Mouse (Mus musculus): ENCODE data around the gene Ccn1. TPM values are rescaled to one million over a fixed set of nuclear protein-coding genes. Genes with fewer than 3 reads are reported as not detected.

The Ccn1 gene
- 4.6 and 4.7 TPM in 2 replicates for polyA plus RNA-seq (2014; fragmentation: Nextera tagmentation; extraction: Ambion mirVana)

GRCm38 (mm10) chr3:145649852-145650202 lies at the start of gene Ccn1:
Gene Ccn1, minus strand, starts transcription at chr3:145649981.
- peak within 1 kb of the TSS; percentile 51; the same call in 1 of the 2 replicates for H3K27ac ChIP-seq
- peak within 1 kb of the TSS; percentile 70 for H3K9ac ChIP-seq
- peaks cover 67% of the 10 kb centered on the region for H3K27me3 ChIP-seq (ENCODE audit: control insufficient read depth, insufficient read depth, low read length)
- H3K4me1 ChIP-seq (replicated peaks; ENCODE audit: control insufficient read depth, insufficient read depth, low read length) = peaks cover 37% of the 10 kb centered on the region
- peak; percentile 75 for ATAC-seq (ENCODE audit: low FRiP score)
- H3K4me2 ChIP-seq (replicated peaks) = peak within 1 kb of the TSS; percentile 88
- H3K9me3 ChIP-seq (ENCODE audit: control insufficient read depth, low read length) = no peaks in the 10 kb centered on the region
- 0% methylated on average over 29 of the region's 29 CpGs for WGBS
- no peaks in the 10 kb centered on the region for H3K36me3 ChIP-seq (replicated peaks; ENCODE audit: control insufficient read depth, insufficient read depth)
- DNase-seq (ENCODE audit: low spot score) = peak; percentile 76
- H3K4me3 ChIP-seq (replicated peaks; ENCODE audit: low read length) = peak within 1 kb of the TSS; percentile 57

- Histone ChIP-seq H3K27ac (no peak overlapping the region), H3K9ac (no peak overlapping the region), H3K27me3 (ENCODE audit: control insufficient read depth, insufficient read depth, low read length) (no peaks in the 10 kb centered on the region), H3K4me3 (replicated peaks; ENCODE audit: low read length) (no peak overlapping the region), H3K9me3 (ENCODE audit: control insufficient read depth, low read length) (no peaks in the 10 kb centered on the region), H3K36me3 (replicated peaks; ENCODE audit: control insufficient read depth, insufficient read depth) (no peaks in the 10 kb centered on the region), H3K4me1 (replicated peaks; ENCODE audit: control insufficient read depth, insufficient read depth, low read length) (no peaks in the 10 kb centered on the region), H3K4me2 (replicated peaks) (no peak overlapping the region)
- WGBS = 94% methylated on average over 2 of the region's 2 CpGs
- no peak for DNase-seq (ENCODE audit: low spot score)
- ATAC-seq (ENCODE audit: low FRiP score) = no peak
Measured at GRCm38 (mm10) chr3:145693361-145693760, 43.6 kb upstream of the Ccn1 start.

- Histone ChIP-seq H3K4me1 (replicated peaks; ENCODE audit: control insufficient read depth, insufficient read depth, low read length) (no peaks in the 10 kb centered on the region), H3K9ac (no peak overlapping the region), H3K27me3 (ENCODE audit: control insufficient read depth, insufficient read depth, low read length) (no peaks in the 10 kb centered on the region), H3K4me3 (replicated peaks; ENCODE audit: low read length) (no peak overlapping the region), H3K9me3 (ENCODE audit: control insufficient read depth, low read length) (no peaks in the 10 kb centered on the region), H3K27ac (no peak overlapping the region), H3K4me2 (replicated peaks) (no peak overlapping the region), H3K36me3 (replicated peaks; ENCODE audit: control insufficient read depth, insufficient read depth) (no peaks in the 10 kb centered on the region)
- DNase-seq (ENCODE audit: low spot score) (no peak), ATAC-seq (ENCODE audit: low FRiP score) (no peak)
- 87% methylated on average over 9 of the region's 9 CpGs for WGBS
Measured at GRCm38 (mm10) chr3:145692037-145692436, 42.3 kb upstream of the Ccn1 start.

DNA sequence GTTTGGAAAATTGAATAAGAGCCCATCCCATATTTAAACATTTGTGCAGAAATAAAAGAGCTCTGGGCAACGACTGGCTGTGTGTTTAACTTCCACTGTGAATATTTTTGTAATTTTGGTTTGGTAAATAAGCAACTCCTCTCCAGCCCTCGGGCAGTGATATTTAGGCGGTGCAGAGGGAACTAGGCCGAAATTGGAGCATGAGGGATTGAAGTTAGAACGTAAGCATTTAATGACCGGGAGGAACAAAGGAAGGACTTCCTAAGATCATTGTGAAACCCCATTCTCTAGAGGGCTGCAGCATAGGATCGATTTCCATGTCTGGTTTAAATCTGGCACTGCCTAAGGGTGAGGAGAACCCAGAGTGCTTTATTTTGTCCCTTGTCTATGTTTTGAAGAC lies 41.6 kb upstream of the Ccn1 start:
- Histone ChIP-seq H3K9ac (no peak overlapping the region), H3K27ac (no peak overlapping the region), H3K4me3 (replicated peaks; ENCODE audit: low read length) (no peak overlapping the region), H3K36me3 (replicated peaks; ENCODE audit: control insufficient read depth, insufficient read depth) (no peaks in the 10 kb centered on the region), H3K9me3 (ENCODE audit: control insufficient read depth, low read length) (no peaks in the 10 kb centered on the region), H3K27me3 (ENCODE audit: control insufficient read depth, insufficient read depth, low read length) (no peaks in the 10 kb centered on the region), H3K4me1 (replicated peaks; ENCODE audit: control insufficient read depth, insufficient read depth, low read length) (no peaks in the 10 kb centered on the region), H3K4me2 (replicated peaks) (no peak overlapping the region)
- no peak for DNase-seq (ENCODE audit: low spot score)
- 77% methylated on average over 7 of the region's 7 CpGs for WGBS
- ATAC-seq (ENCODE audit: low FRiP score) = no peak

DNA sequence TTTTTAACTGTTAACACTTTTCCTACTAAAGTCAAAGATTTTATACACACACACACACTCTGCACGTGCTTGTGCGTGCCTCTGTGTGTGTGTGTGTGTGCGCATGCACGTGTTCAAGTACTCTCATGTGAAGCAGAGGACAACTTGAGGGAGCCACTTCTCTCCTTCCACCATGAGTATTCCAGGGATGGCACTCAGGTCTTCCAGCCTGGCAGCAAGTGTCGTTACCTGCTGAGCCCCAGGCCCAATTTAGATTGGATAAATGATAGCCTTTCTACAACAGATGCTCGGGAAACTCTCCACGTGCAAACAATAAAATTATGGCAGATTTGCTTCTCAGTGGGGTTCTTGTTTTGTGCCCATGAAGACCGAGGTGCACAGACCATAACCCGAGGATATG lies 39.5 kb upstream of the Ccn1 start:
- Histone ChIP-seq H3K27ac (no peak overlapping the region), H3K4me2 (replicated peaks) (no peak overlapping the region), H3K4me1 (replicated peaks; ENCODE audit: control insufficient read depth, insufficient read depth, low read length) (no peaks in the 10 kb centered on the region), H3K4me3 (replicated peaks; ENCODE audit: low read length) (no peak overlapping the region), H3K36me3 (replicated peaks; ENCODE audit: control insufficient read depth, insufficient read depth) (no peaks in the 10 kb centered on the region), H3K9ac (no peak overlapping the region), H3K27me3 (ENCODE audit: control insufficient read depth, insufficient read depth, low read length) (no peaks in the 10 kb centered on the region), H3K9me3 (ENCODE audit: control insufficient read depth, low read length) (no peaks in the 10 kb centered on the region)
- WGBS = 85% methylated on average over 9 of the region's 9 CpGs
- DNase-seq (ENCODE audit: low spot score) (no peak), ATAC-seq (ENCODE audit: low FRiP score) (no peak)

DNA sequence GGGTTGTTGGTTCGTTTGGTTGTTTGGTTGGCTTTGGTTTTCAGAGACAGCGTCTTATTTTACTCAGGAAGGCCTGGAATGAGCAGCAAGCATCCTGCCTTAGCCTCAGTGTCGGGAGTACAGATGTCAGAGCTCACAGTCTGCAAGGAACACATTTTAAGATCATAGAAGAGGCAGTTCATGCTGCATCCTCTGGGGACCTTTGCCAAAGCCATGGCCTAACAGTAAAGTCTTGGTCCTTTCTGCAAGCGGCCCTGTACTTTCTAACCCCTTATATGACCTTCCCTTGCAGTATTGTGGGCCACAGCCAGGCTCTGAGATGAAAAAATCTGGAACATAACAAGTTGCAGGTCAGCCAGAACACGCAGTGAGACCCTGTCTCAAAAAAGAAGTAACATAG lies 38.1 kb upstream of the Ccn1 start:
- Histone ChIP-seq H3K9me3 (ENCODE audit: control insufficient read depth, low read length) (no peaks in the 10 kb centered on the region), H3K9ac (no peak overlapping the region), H3K27ac (no peak overlapping the region), H3K4me3 (replicated peaks; ENCODE audit: low read length) (no peak overlapping the region), H3K4me1 (replicated peaks; ENCODE audit: control insufficient read depth, insufficient read depth, low read length) (no peaks in the 10 kb centered on the region), H3K4me2 (replicated peaks) (no peak overlapping the region), H3K36me3 (replicated peaks; ENCODE audit: control insufficient read depth, insufficient read depth) (no peaks in the 10 kb centered on the region), H3K27me3 (ENCODE audit: control insufficient read depth, insufficient read depth, low read length) (no peaks in the 10 kb centered on the region)
- DNase-seq (ENCODE audit: low spot score) (no peak), ATAC-seq (ENCODE audit: low FRiP score) (no peak)
- 80% methylated on average over 5 of the region's 5 CpGs for WGBS

DNA sequence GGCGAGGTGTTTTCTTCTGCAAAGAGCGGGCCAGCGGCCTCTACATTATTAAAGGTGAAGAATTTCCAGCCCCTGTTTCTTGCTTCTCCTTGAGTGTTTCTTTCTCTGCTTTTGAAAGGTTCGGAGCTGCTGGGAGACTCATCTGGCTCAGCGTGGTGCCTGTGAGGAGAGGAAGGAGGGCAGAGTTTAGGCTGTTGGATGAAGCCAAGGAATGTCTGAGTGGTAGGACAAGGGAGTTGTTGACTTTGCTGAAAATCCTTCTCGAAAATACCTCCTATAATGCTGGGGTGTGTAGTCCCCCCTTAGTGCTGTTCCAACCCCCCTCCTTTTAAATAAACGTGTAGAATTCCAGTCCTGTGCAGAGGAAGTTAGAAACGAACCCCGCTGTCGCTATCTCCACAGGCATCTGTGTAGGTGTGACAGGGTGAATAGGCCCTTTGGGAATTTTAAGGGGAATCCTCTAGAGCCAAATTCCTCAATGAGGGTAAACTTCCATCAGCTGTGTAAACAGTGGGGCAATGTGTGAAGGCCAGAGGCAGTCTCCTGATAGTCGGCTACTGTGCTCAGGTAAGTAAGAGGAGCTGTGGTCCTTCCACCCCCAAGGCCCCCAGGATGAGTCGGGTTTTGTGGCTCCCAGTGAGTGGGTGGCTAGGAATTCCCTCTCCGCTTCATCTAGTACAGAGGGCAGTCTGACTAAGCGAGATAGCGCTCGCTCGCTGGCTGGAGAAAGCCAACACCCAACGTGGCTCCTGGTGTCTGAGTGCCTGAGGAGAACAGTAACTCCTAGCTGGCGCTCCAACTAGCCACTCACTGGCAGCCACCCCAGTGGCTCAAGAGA lies 35.0 kb upstream of the Ccn1 start:
- Histone ChIP-seq H3K4me2 (replicated peaks) (no peak overlapping the region), H3K4me1 (replicated peaks; ENCODE audit: control insufficient read depth, insufficient read depth, low read length) (no peaks in the 10 kb centered on the region), H3K27me3 (ENCODE audit: control insufficient read depth, insufficient read depth, low read length) (no peaks in the 10 kb centered on the region), H3K27ac (no peak overlapping the region), H3K9ac (no peak overlapping the region), H3K9me3 (ENCODE audit: control insufficient read depth, low read length) (no peaks in the 10 kb centered on the region), H3K36me3 (replicated peaks; ENCODE audit: control insufficient read depth, insufficient read depth) (no peaks in the 10 kb centered on the region), H3K4me3 (replicated peaks; ENCODE audit: low read length) (no peak overlapping the region)
- ATAC-seq (ENCODE audit: low FRiP score) (no peak), DNase-seq (ENCODE audit: low spot score) (no peak)
- WGBS = 52% methylated on average over 19 of the region's 19 CpGs

GRCm38 (mm10) chr3:145684201-145684600 lies 34.4 kb upstream of the Ccn1 start:
- Histone ChIP-seq H3K4me3 (replicated peaks; ENCODE audit: low read length) (no peak overlapping the region), H3K27me3 (ENCODE audit: control insufficient read depth, insufficient read depth, low read length) (no peaks in the 10 kb centered on the region), H3K9ac (no peak overlapping the region), H3K9me3 (ENCODE audit: control insufficient read depth, low read length) (no peaks in the 10 kb centered on the region), H3K36me3 (replicated peaks; ENCODE audit: control insufficient read depth, insufficient read depth) (no peaks in the 10 kb centered on the region), H3K27ac (no peak overlapping the region; the same call in 1 of the 2 replicates), H3K4me2 (replicated peaks) (no peak overlapping the region), H3K4me1 (replicated peaks; ENCODE audit: control insufficient read depth, insufficient read depth, low read length) (no peaks in the 10 kb centered on the region)
- ATAC-seq (ENCODE audit: low FRiP score) (no peak), DNase-seq (ENCODE audit: low spot score) (no peak)
- 69% methylated on average over 4 of the region's 4 CpGs for WGBS

DNA sequence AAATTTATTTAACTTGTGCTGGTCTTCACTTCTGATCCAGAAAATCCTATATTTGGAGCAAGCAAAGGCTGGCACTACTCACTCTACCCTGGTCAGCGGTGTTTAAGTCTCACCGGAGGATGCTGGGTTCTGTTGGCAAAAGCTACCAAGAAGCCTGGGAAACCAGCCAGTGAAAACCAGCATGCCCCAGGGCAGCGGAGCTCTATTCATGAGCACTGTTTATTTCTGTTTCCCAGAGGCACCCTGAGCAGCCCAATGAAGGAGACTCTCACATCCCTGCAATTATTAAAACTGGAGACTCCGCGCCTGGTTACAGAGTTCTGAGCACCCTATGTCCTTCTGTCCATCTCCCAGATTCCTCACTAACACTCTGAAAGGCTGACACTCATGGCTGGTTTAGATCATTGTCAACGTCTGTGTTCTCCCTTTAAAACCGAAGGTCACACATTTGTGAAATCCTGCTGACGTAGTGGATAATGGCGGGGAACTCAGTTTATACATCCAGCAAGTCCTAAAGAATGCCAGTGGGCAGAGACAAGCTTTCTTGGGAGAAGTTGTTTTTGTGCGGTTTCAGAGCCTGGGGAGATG lies 31.7 kb upstream of the Ccn1 start:
- Histone ChIP-seq H3K9ac (no peak overlapping the region), H3K4me1 (replicated peaks; ENCODE audit: control insufficient read depth, insufficient read depth, low read length) (no peaks in the 10 kb centered on the region), H3K4me3 (replicated peaks; ENCODE audit: low read length) (no peak overlapping the region), H3K4me2 (replicated peaks) (no peak overlapping the region), H3K36me3 (replicated peaks; ENCODE audit: control insufficient read depth, insufficient read depth) (no peaks in the 10 kb centered on the region), H3K27ac (peak overlapping the region; percentile 23; the same call in 1 of the 2 replicates), H3K9me3 (ENCODE audit: control insufficient read depth, low read length) (no peaks in the 10 kb centered on the region), H3K27me3 (ENCODE audit: control insufficient read depth, insufficient read depth, low read length) (no peaks in the 10 kb centered on the region)
- WGBS = 62% methylated on average over 10 of the region's 10 CpGs
- DNase-seq (ENCODE audit: low spot score) = peak; percentile 62
- peak; percentile 77 for ATAC-seq (ENCODE audit: low FRiP score)
